In the genomic region with DNA sequence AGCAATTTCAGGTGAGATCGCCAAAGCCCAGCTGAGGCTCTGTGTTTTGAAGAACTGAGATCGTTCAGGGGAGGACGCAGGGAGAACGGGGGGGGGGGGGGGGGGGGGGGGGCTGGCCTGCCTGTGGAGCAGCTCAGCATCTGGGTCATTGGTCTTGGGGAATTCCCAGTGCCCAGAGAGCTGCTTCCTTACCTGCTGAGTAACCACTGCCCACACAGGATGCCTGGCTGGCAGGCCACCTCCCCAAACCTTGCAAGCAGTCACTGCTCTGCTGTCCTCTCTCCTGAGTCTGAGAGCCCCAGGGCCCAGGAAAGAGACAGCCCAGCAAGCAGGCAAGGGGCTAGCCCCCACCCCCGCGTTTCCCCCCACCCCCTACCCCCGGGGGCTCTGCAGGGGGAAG, we compare ENCODE assay signal across 1 mouse cellular context.
TF ChIP-seq lines count a peak whose summit lies in the region.

No protein-coding gene starts in this region.

TF ChIP-seq in CH12.LX, 34 proteins besides CTCF, POLR2A, EP300 and RAD21:
- TF ChIP-seq NRF1 (IDR thresholded peaks at IDR 0.05; ENCODE audit: low read depth, low read length), result no peak
- TF ChIP-seq IRF4 (IDR thresholded peaks at IDR 0.05; ENCODE audit: low read depth, low read length), result peak; percentile 27; the same call in 1 of the 2 replicates
- TF ChIP-seq ETS1 (conservative IDR thresholded peaks at IDR 0.05; ENCODE audit: low read depth, low read length), result peak; percentile 29; the same call in 1 of the 2 replicates
TF ChIP-seq in CH12.LX: peak in this region for 2.
